Mouse (Mus musculus): ENCODE measurements around the gene Tmem209.

- TF ChIP-seq CTCF (IDR thresholded peaks at IDR 0.05; ENCODE audit: borderline replicate concordance, insufficient read depth, low read length): no peak
- no peak for TF ChIP-seq POLR2A (IDR thresholded peaks at IDR 0.05; ENCODE audit: low read depth, low read length)
Observed at GRCm38 (mm10) chr6:30432461-30433192, 77.0 kb downstream of the Tmem209 start.

Measured in embryonic fibroblast, embryonic 13.5 days (primary cell).